Mouse (Mus musculus) ovary, postnatal 10 days (tissue): ENCODE measurements around the gene Fxn.
A peak's percentile ranks its signal among the peaks of the same experiment; 100 is the strongest.

Experiments
- DNase-seq: peaks from one replicate; pipeline ENCODE4 v3.0.0; 2022; ENCODE audit warnings: low spot score

The Fxn gene

GRCm38 (mm10) chr19:24300994-24301767 lies 20.8 kb upstream of the Fxn start:
- DNase-seq: peak; percentile 37

GRCm38 (mm10) chr19:24293537-24293936 lies 13.1 kb upstream of the Fxn start:
- DNase-seq: no peak

GRCm38 (mm10) chr19:24284187-24284586 lies 3.8 kb upstream of the Fxn start:
- DNase-seq: no peak

GRCm38 (mm10) chr19:24281288-24281980 lies 1.0 kb upstream of the Fxn start:
- DNase-seq: no peak

GRCm38 (mm10) chr19:24279706-24280600 lies 452 bp downstream of the Fxn start:
- DNase-seq: peak; percentile 66

GRCm38 (mm10) chr19:24278859-24279258 lies 1.5 kb downstream of the Fxn start:
- no peak for DNase-seq

- no peak for DNase-seq
Measured at GRCm38 (mm10) chr19:24274281-24274680, 6.1 kb downstream of the Fxn start.

- peak; percentile 48 for DNase-seq
Measured at GRCm38 (mm10) chr19:24271746-24272426, 8.5 kb downstream of the Fxn start.

- DNase-seq: no peak
Measured at GRCm38 (mm10) chr19:24271326-24271725, 9.1 kb downstream of the Fxn start.

- no peak for DNase-seq
Measured at GRCm38 (mm10) chr19:24268531-24268930, 11.9 kb downstream of the Fxn start.

GRCm38 (mm10) chr19:24266046-24266830 lies 14.2 kb downstream of the Fxn start:
- no peak for DNase-seq

GRCm38 (mm10) chr19:24264991-24265390 lies 15.4 kb downstream of the Fxn start:
- peak; percentile 39 for DNase-seq

- DNase-seq: no peak
Measured at GRCm38 (mm10) chr19:24262736-24263135, 17.7 kb downstream of the Fxn start.

GRCm38 (mm10) chr19:24259390-24260351 lies 20.7 kb downstream of the Fxn start:
- DNase-seq: no peak

GRCm38 (mm10) chr19:24258368-24258767 lies 22.0 kb downstream of the Fxn start:
- DNase-seq: no peak

- no peak for DNase-seq
Measured at GRCm38 (mm10) chr19:24257962-24258361, 22.4 kb downstream of the Fxn start.

- no peak for DNase-seq
Measured at GRCm38 (mm10) chr19:24253657-24254260, 26.6 kb downstream of the Fxn start.

- no peak for DNase-seq
Measured at GRCm38 (mm10) chr19:24251869-24252268, 28.5 kb downstream of the Fxn start.

- DNase-seq: no peak
Measured at GRCm38 (mm10) chr19:24243340-24243739, 37.1 kb downstream of the Fxn start.
